Mouse (Mus musculus): ENCODE data around the gene Naa20. TPM values are rescaled to one million over a fixed set of nuclear protein-coding genes. Genes with fewer than 3 reads are reported as not detected.

Naa20 gene
- polyA plus RNA-seq, 1 experiment: 32.1 TPM

- Histone ChIP-seq H3K4me3 (ENCODE audit: control insufficient read depth, low read depth, low read length) (peak overlapping the region; percentile 28; the same call in 1 of the 2 replicates), H3K4me1 (ENCODE audit: control insufficient read depth, insufficient read depth, low read length) (peaks cover 7% of the 10 kb centered on the region), H3K27me3 (ENCODE audit: control insufficient read depth, insufficient read depth, low read length) (no peaks in the 10 kb centered on the region), H3K27ac (ENCODE audit: control insufficient read depth, insufficient read depth, low read depth, low read length) (peak overlapping the region; percentile 70), H3K36me3 (ENCODE audit: control insufficient read depth, insufficient read depth, low read length) (no peaks in the 10 kb centered on the region)
- no peak for TF ChIP-seq POLR2A (IDR thresholded peaks at IDR 0.05; ENCODE audit: control insufficient read depth, low read depth, low read length)
- TF ChIP-seq CTCF (IDR thresholded peaks at IDR 0.05; ENCODE audit: control insufficient read depth, insufficient read depth, insufficient replicate concordance, low read depth, low read length): no peak
Measured at GRCm38 (mm10) chr2:145862206-145862817, 39.6 kb upstream of the Naa20 start.

DNA sequence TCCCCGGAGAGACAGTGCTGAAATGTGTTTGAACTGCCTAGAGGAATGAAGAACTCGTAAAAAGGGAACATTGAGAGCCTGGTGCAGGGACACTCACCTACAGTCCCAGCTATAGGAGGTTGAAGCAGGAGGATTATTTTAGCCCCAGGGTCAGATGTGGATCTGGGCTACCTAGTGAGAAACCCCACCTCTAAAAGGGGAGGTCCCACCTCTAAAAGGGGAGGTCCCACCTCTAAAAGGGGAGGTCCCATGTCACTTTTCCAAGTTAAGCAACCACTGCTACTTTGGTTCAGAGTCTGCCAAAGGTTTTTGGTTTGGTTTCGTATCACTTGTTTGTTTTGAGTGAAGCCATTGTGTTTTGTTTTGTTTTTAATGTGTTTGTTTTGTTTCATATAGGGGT is 36.6 kb upstream of the Naa20 start:
- TF ChIP-seq POLR2A (IDR thresholded peaks at IDR 0.05; ENCODE audit: control insufficient read depth, low read depth, low read length) (no peak), CTCF (IDR thresholded peaks at IDR 0.05; ENCODE audit: control insufficient read depth, insufficient read depth, insufficient replicate concordance, low read depth, low read length) (no peak)
- peaks cover 2% of the 10 kb centered on the region for H3K4me1 ChIP-seq (ENCODE audit: control insufficient read depth, insufficient read depth, low read length)
- H3K4me3 ChIP-seq (ENCODE audit: control insufficient read depth, low read depth, low read length): no peak overlapping the region
- no peaks in the 10 kb centered on the region for H3K27me3 ChIP-seq (ENCODE audit: control insufficient read depth, insufficient read depth, low read length)
- H3K36me3 ChIP-seq (ENCODE audit: control insufficient read depth, insufficient read depth, low read length): no peaks in the 10 kb centered on the region
- no peak overlapping the region for H3K27ac ChIP-seq (ENCODE audit: control insufficient read depth, insufficient read depth, low read depth, low read length)

DNA sequence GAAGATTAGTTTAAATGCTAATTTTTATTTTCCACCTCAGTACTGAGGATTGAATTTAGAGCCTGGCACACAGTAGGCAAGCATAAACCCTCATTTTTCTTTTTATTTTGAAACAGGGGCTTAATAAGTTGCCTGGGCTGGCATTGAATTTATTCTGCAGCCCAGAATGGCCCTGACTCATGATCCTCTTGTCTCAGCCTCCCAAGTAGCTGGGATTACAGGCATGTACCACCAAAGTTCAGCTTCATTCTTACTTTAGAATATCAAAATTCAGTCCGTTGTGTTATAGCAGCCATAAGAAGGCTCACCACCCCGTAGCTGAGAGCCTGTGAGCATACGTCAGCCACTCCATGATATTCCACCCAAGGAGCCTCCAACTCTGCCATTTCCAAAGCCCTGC is 35.7 kb upstream of the Naa20 start:
- H3K27ac ChIP-seq (ENCODE audit: control insufficient read depth, insufficient read depth, low read depth, low read length): no peak overlapping the region
- no peaks in the 10 kb centered on the region for H3K27me3 ChIP-seq (ENCODE audit: control insufficient read depth, insufficient read depth, low read length)
- H3K4me1 ChIP-seq (ENCODE audit: control insufficient read depth, insufficient read depth, low read length): peaks cover 2% of the 10 kb centered on the region
- TF ChIP-seq POLR2A (IDR thresholded peaks at IDR 0.05; ENCODE audit: control insufficient read depth, low read depth, low read length) (no peak), CTCF (IDR thresholded peaks at IDR 0.05; ENCODE audit: control insufficient read depth, insufficient read depth, insufficient replicate concordance, low read depth, low read length) (no peak)
- no peaks in the 10 kb centered on the region for H3K36me3 ChIP-seq (ENCODE audit: control insufficient read depth, insufficient read depth, low read length)
- H3K4me3 ChIP-seq (ENCODE audit: control insufficient read depth, low read depth, low read length): no peak overlapping the region

GRCm38 (mm10) chr2:145866695-145867449 is 35.0 kb upstream of the Naa20 start:
- peaks cover 2% of the 10 kb centered on the region for H3K4me1 ChIP-seq (ENCODE audit: control insufficient read depth, insufficient read depth, low read length)
- no peaks in the 10 kb centered on the region for H3K27me3 ChIP-seq (ENCODE audit: control insufficient read depth, insufficient read depth, low read length)
- H3K36me3 ChIP-seq (ENCODE audit: control insufficient read depth, insufficient read depth, low read length): no peaks in the 10 kb centered on the region
- H3K4me3 ChIP-seq (ENCODE audit: control insufficient read depth, low read depth, low read length): no peak overlapping the region
- H3K27ac ChIP-seq (ENCODE audit: control insufficient read depth, insufficient read depth, low read depth, low read length): no peak overlapping the region
- TF ChIP-seq POLR2A (IDR thresholded peaks at IDR 0.05; ENCODE audit: control insufficient read depth, low read depth, low read length) (no peak), CTCF (IDR thresholded peaks at IDR 0.05; ENCODE audit: control insufficient read depth, insufficient read depth, insufficient replicate concordance, low read depth, low read length) (no peak)

- H3K27ac ChIP-seq (ENCODE audit: control insufficient read depth, insufficient read depth, low read depth, low read length): no peak overlapping the region
- TF ChIP-seq CTCF (IDR thresholded peaks at IDR 0.05; ENCODE audit: control insufficient read depth, insufficient read depth, insufficient replicate concordance, low read depth, low read length): no peak
- no peak for TF ChIP-seq POLR2A (IDR thresholded peaks at IDR 0.05; ENCODE audit: control insufficient read depth, low read depth, low read length)
- peaks cover 2% of the 10 kb centered on the region; the same call in 1 of the 2 replicates for H3K4me1 ChIP-seq (ENCODE audit: control insufficient read depth, insufficient read depth, low read length)
- no peaks in the 10 kb centered on the region for H3K27me3 ChIP-seq (ENCODE audit: control insufficient read depth, insufficient read depth, low read length)
- H3K4me3 ChIP-seq (ENCODE audit: control insufficient read depth, low read depth, low read length): no peak overlapping the region
- H3K36me3 ChIP-seq (ENCODE audit: control insufficient read depth, insufficient read depth, low read length): no peaks in the 10 kb centered on the region
Measured at GRCm38 (mm10) chr2:145871308-145871707, 30.6 kb upstream of the Naa20 start.

DNA sequence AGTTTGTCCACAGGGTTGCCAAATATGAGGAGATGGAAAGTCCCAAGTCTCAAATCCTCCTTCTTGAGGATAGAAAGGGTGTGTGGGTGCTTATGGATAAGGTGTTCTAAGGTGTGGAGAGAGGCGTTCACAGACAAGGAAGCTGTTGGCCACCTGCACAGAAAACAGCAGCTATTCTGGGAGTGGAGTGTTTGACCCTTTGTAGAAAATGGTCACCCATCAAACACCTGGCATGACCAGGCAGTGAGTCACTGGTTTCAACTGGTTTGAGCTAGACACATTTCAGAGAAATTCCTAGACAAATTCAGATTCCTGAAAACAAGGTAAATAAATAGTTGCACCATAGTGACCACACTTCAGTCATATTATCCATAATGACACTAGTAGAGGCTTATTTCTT is 29.8 kb upstream of the Naa20 start:
- Histone ChIP-seq H3K27me3 (ENCODE audit: control insufficient read depth, insufficient read depth, low read length) (no peaks in the 10 kb centered on the region), H3K4me3 (ENCODE audit: control insufficient read depth, low read depth, low read length) (no peak overlapping the region), H3K27ac (ENCODE audit: control insufficient read depth, insufficient read depth, low read depth, low read length) (no peak overlapping the region), H3K4me1 (ENCODE audit: control insufficient read depth, insufficient read depth, low read length) (peaks cover 2% of the 10 kb centered on the region; the same call in 1 of the 2 replicates), H3K36me3 (ENCODE audit: control insufficient read depth, insufficient read depth, low read length) (no peaks in the 10 kb centered on the region)
- TF ChIP-seq POLR2A (IDR thresholded peaks at IDR 0.05; ENCODE audit: control insufficient read depth, low read depth, low read length): no peak
- TF ChIP-seq CTCF (IDR thresholded peaks at IDR 0.05; ENCODE audit: control insufficient read depth, insufficient read depth, insufficient replicate concordance, low read depth, low read length): no peak

DNA sequence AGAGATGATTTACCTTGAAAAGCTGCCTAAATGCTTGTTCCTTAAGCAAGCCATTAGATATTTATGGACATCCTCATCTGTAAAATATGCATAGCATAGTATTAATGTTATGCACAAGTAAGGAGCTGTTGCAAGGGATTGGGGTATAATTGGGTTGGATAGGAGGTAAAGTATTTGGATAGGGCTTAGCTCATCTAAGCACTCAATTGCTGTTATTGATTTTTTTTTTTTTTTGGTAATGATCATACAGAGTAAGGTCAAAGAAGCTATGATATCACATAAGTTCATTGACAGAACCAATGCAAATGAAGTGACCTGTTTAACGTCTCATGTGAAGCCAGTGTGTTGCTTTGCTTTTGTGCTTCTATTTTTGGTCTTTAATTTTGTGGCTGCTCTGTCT is 27.9 kb upstream of the Naa20 start:
- TF ChIP-seq POLR2A (IDR thresholded peaks at IDR 0.05; ENCODE audit: control insufficient read depth, low read depth, low read length) (no peak), CTCF (IDR thresholded peaks at IDR 0.05; ENCODE audit: control insufficient read depth, insufficient read depth, insufficient replicate concordance, low read depth, low read length) (no peak)
- Histone ChIP-seq H3K4me3 (ENCODE audit: control insufficient read depth, low read depth, low read length) (no peak overlapping the region), H3K27me3 (ENCODE audit: control insufficient read depth, insufficient read depth, low read length) (no peaks in the 10 kb centered on the region), H3K36me3 (ENCODE audit: control insufficient read depth, insufficient read depth, low read length) (no peaks in the 10 kb centered on the region), H3K27ac (ENCODE audit: control insufficient read depth, insufficient read depth, low read depth, low read length) (no peak overlapping the region), H3K4me1 (ENCODE audit: control insufficient read depth, insufficient read depth, low read length) (peaks cover 2% of the 10 kb centered on the region; the same call in 1 of the 2 replicates)
